Mouse (Mus musculus) stomach, postnatal 0 days (tissue): Measurements from ENCODE around the gene Gm13283.
"Not testable (repeated sequence)": the region's sequence is repeated elsewhere in the genome, so short reads cannot be mapped to it uniquely, and the experiment has no call there.

Experiments
- CTCF ChIP-seq: IDR thresholded peaks from 2 replicates; pipeline ENCODE4 v1.5.1; 2016; ENCODE audit warnings: antibody characterized with exemption, low read depth, mild to moderate bottlenecking, moderate library complexity
- EP300 ChIP-seq: optimal IDR thresholded peaks from 2 replicates; pipeline ENCODE3; 2016; ENCODE audit warnings: antibody characterized with exemption

- TF ChIP-seq EP300, CTCF: not testable (repeated sequence)
Measured at GRCm38 (mm10) chr4:88805231-88805630, 45.3 kb downstream of the Gm13283 start, which contains the start of gene Gm13288.
